Mouse (Mus musculus): Measurements from ENCODE around the gene 9330161L09Rik. TPM values are rescaled to one million over a fixed set of nuclear protein-coding genes. Genes with fewer than 3 reads are reported as not detected.

Gene 9330161L09Rik
- total RNA-seq, 1 experiment from 2014 or later: 1.2 TPM

GRCm38 (mm10) chr12:103395486-103396275 lies 11.9 kb downstream of the 9330161L09Rik start:
- no peak for ATAC-seq (replicated peaks in 1 of 2; ENCODE audit: insufficient read depth in 1 of 2, low FRiP score in 2 of 2, low TSS enrichment in 1 of 2, low read depth in 1 of 2, poor library complexity in 2 of 2, severe bottlenecking in 2 of 2)

GRCm38 (mm10) chr12:103393528-103393927 lies 14.1 kb downstream of the 9330161L09Rik start:
- peak; percentile 54 to 58 for ATAC-seq (replicated peaks in 1 of 2; ENCODE audit: insufficient read depth in 1 of 2, low FRiP score in 2 of 2, low TSS enrichment in 1 of 2, low read depth in 1 of 2, poor library complexity in 2 of 2, severe bottlenecking in 2 of 2)

GRCm38 (mm10) chr12:103391098-103391497 lies 16.5 kb downstream of the 9330161L09Rik start:
- ATAC-seq (replicated peaks in 1 of 2; ENCODE audit: insufficient read depth in 1 of 2, low FRiP score in 2 of 2, low TSS enrichment in 1 of 2, low read depth in 1 of 2, poor library complexity in 2 of 2, severe bottlenecking in 2 of 2): no peak

- no peak for ATAC-seq (replicated peaks in 1 of 2; ENCODE audit: insufficient read depth in 1 of 2, low FRiP score in 2 of 2, low TSS enrichment in 1 of 2, low read depth in 1 of 2, poor library complexity in 2 of 2, severe bottlenecking in 2 of 2)
Measured at GRCm38 (mm10) chr12:103389982-103390381, 17.6 kb downstream of the 9330161L09Rik start.

DNA sequence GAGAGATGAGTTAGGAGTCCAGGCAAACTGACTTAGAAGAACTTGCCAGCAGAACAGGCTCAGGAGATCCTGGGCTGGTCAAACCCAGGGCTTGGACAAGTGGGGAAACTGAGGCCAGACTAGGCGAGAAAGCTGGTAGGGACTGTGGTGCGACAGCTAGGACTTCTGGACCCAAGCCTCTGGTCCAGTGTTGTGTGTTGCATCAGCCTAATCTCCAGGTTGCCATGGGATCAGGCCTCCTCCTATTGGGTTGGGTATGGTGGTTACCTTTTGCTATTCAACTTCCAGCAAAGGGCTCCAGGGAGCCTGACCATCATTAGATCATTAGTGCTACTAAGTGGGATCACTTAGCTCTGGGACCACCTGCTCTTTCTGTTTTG lies 18.3 kb downstream of the 9330161L09Rik start:
- ATAC-seq (replicated peaks in 1 of 2; ENCODE audit: insufficient read depth in 1 of 2, low FRiP score in 2 of 2, low TSS enrichment in 1 of 2, low read depth in 1 of 2, poor library complexity in 2 of 2, severe bottlenecking in 2 of 2): no peak

GRCm38 (mm10) chr12:103388505-103389347 lies 18.9 kb downstream of the 9330161L09Rik start, which contains the start of gene Otub2:
TSS of gene Otub2 (plus strand) at chr12:103388682.
- ATAC-seq (replicated peaks in 1 of 2; ENCODE audit: insufficient read depth in 1 of 2, low FRiP score in 2 of 2, low TSS enrichment in 1 of 2, low read depth in 1 of 2, poor library complexity in 2 of 2, severe bottlenecking in 2 of 2): peak; percentile 96 to 99

DNA sequence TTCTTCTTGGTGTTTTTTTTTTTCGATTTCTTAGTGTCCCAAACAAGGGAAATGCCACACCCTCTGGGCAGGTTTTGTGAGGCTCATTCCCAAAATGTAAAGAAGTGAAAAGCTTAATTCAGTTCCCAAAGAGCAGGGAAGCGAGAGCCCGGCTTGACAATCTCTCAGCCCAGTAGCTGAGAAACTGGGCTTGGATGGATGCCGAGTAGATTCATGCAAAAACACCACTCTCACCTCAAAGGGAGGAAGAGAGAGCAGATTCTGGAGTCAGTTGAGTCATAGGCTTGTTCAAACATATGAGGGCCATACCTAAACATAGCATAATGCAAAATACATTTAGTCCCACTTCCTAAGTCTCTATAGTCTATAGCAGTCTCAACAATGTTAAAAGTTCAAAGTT lies 27.4 kb downstream of the 9330161L09Rik start:
- ATAC-seq (replicated peaks in 1 of 2; ENCODE audit: insufficient read depth in 1 of 2, low FRiP score in 2 of 2, low TSS enrichment in 1 of 2, low read depth in 1 of 2, poor library complexity in 2 of 2, severe bottlenecking in 2 of 2): no peak

DNA sequence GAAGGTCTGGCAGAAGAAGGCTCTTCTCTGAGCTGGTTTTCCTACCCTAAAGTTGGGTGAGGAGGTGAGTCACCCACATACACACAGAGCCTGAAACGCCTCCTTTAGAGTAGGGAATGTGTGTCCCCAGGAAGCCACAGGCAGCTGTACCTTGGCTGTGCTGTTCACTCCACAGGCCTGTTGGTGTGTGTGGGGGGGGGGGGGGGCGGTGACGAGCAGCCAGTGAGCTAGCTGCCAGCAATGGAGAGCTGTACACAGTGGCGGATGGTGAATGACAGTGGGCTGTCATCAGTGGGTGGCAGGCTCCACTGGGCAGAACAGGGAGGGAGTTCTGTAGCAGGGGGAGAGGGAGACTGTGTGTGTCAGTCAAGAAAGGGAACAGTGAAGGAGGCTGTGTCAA lies 30.8 kb downstream of the 9330161L09Rik start:
- ATAC-seq (replicated peaks in 1 of 2; ENCODE audit: insufficient read depth in 1 of 2, low FRiP score in 2 of 2, low TSS enrichment in 1 of 2, low read depth in 1 of 2, poor library complexity in 2 of 2, severe bottlenecking in 2 of 2): no peak

DNA sequence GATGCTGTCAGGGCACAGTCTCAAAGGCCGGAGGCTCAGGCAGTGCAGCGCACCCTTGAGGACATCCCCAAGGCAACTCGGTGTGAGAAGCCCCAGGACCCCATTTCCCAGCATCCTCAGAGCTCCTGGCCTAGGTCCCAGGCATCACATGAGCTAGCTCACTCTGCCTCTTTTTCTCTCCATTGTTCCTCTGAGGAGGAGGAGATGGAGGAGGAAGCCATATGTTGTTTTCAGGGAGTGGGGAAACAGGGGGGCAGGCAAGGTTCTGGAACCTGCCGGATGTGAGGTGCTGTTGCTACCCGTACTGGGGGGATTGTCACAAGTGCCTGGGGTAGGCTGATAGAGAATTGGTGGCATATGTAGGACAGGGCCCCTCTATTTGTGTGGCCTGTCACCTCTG lies 31.5 kb downstream of the 9330161L09Rik start:
- ATAC-seq (replicated peaks in 1 of 2; ENCODE audit: insufficient read depth in 1 of 2, low FRiP score in 2 of 2, low TSS enrichment in 1 of 2, low read depth in 1 of 2, poor library complexity in 2 of 2, severe bottlenecking in 2 of 2): no peak

DNA sequence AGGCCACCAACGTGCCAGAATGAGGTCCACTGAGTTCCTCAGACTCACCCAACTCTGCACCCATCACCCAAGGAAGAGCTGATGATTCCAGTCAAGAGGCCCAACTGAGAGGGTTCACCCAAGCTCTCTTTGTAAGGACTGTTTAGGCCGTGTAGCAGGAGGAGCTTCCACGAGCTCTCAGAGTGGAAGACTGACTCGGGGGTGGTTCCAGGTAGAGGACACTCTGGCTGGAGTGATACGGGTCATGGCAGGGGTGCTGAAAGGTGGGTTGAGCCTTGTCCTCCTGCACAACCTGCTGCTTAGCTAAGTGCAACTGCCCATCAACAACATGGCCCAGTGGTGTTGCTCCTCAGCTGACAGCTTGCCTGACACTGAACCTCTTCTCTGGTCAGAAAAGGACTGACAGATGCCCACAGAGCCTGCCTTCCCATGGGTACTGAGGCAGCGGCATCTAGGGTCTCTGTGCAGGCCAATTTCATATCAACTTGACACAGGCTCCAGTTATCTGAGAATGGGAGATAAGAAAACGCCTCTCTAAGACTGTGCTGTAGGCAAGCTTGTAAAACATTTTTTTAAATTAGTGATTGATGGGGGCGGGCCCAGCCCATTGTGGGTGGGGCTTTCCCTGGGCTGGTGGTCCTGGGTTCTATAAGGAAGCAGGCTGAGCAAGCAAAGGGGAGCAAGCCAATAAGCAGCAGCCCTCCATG lies 33.9 kb downstream of the 9330161L09Rik start:
- ATAC-seq (replicated peaks in 1 of 2; ENCODE audit: insufficient read depth in 1 of 2, low FRiP score in 2 of 2, low TSS enrichment in 1 of 2, low read depth in 1 of 2, poor library complexity in 2 of 2, severe bottlenecking in 2 of 2): no peak

DNA sequence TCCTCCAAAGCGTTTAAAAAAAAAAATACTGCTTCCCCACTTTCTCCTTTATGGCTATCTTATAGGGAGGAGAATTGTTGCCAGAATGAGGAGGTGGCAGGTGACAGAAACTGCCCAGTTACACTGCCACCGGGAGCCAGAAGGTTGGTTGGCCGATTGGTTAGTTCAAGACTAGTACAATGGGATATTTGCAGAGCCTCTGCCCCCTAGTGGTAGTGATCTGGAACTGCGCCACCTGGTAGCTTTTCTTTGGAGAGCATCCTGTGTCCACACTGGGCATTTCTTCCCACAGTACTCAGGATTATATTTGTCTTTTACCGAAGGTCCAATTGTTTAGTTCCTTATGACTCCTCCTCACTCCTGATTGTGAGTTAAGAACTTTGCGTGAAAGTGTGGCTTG lies 35.9 kb downstream of the 9330161L09Rik start:
- peak; percentile 41 to 56; a peak in 1 of 4 replicates for ATAC-seq (replicated peaks in 1 of 2; ENCODE audit: insufficient read depth in 1 of 2, low FRiP score in 2 of 2, low TSS enrichment in 1 of 2, low read depth in 1 of 2, poor library complexity in 2 of 2, severe bottlenecking in 2 of 2)

GRCm38 (mm10) chr12:103370861-103371260 lies 36.8 kb downstream of the 9330161L09Rik start:
- ATAC-seq (replicated peaks in 1 of 2; ENCODE audit: insufficient read depth in 1 of 2, low FRiP score in 2 of 2, low TSS enrichment in 1 of 2, low read depth in 1 of 2, poor library complexity in 2 of 2, severe bottlenecking in 2 of 2): no peak

- no peak for ATAC-seq (replicated peaks in 1 of 2; ENCODE audit: insufficient read depth in 1 of 2, low FRiP score in 2 of 2, low TSS enrichment in 1 of 2, low read depth in 1 of 2, poor library complexity in 2 of 2, severe bottlenecking in 2 of 2)
Measured at GRCm38 (mm10) chr12:103368777-103369176, 38.8 kb downstream of the 9330161L09Rik start.

GRCm38 (mm10) chr12:103368326-103368669 lies 39.3 kb downstream of the 9330161L09Rik start:
- ATAC-seq (replicated peaks in 1 of 2; ENCODE audit: insufficient read depth in 1 of 2, low FRiP score in 2 of 2, low TSS enrichment in 1 of 2, low read depth in 1 of 2, poor library complexity in 2 of 2, severe bottlenecking in 2 of 2): peak in 1 of 2 experiments; percentile 13; a peak in 2 of 4 replicates

- ATAC-seq (replicated peaks in 1 of 2; ENCODE audit: insufficient read depth in 1 of 2, low FRiP score in 2 of 2, low TSS enrichment in 1 of 2, low read depth in 1 of 2, poor library complexity in 2 of 2, severe bottlenecking in 2 of 2): peak; percentile 53 to 70; a peak in 3 of 4 replicates
Measured at GRCm38 (mm10) chr12:103367620-103368325, 39.8 kb downstream of the 9330161L09Rik start.

GRCm38 (mm10) chr12:103367171-103367570 lies 40.4 kb downstream of the 9330161L09Rik start:
- ATAC-seq (replicated peaks in 1 of 2; ENCODE audit: insufficient read depth in 1 of 2, low FRiP score in 2 of 2, low TSS enrichment in 1 of 2, low read depth in 1 of 2, poor library complexity in 2 of 2, severe bottlenecking in 2 of 2): no peak

DNA sequence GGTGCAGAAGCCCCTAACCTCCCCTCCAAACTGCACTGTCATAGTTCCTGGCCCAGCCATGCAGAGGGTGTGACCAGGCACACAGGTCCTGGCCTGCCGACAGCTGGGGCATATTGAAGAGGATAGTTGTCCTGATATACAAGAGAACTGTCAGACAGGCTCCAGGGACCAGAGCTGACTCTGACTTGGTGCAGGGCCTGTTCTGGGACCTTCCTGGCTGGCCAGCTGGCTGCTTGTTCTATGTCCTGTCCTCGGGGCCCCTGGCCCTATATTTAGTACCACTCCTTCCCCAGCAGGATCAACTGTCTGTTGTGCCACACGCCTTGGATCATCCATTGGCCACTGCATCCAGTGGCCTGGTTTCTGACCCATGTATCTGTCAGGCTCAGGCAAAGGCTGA lies 45.3 kb downstream of the 9330161L09Rik start:
- peak in 1 of 2 experiments; percentile 20; a peak in 1 of 4 replicates for ATAC-seq (replicated peaks in 1 of 2; ENCODE audit: insufficient read depth in 1 of 2, low FRiP score in 2 of 2, low TSS enrichment in 1 of 2, low read depth in 1 of 2, poor library complexity in 2 of 2, severe bottlenecking in 2 of 2)
